Mouse (Mus musculus) cerebellum, adult 11-12 months (tissue): ENCODE data around the gene Vwa7.
A peak's percentile ranks its signal among the peaks of the same experiment; 100 is the strongest.
"Not testable (repeated sequence)": the region's sequence is repeated elsewhere in the genome, so short reads cannot be mapped to it uniquely, and the experiment has no call there.

Experiments used
- DNase-seq: peaks from one replicate; pipeline ENCODE4 v3.0.0; 2022

The Vwa7 gene

DNA sequence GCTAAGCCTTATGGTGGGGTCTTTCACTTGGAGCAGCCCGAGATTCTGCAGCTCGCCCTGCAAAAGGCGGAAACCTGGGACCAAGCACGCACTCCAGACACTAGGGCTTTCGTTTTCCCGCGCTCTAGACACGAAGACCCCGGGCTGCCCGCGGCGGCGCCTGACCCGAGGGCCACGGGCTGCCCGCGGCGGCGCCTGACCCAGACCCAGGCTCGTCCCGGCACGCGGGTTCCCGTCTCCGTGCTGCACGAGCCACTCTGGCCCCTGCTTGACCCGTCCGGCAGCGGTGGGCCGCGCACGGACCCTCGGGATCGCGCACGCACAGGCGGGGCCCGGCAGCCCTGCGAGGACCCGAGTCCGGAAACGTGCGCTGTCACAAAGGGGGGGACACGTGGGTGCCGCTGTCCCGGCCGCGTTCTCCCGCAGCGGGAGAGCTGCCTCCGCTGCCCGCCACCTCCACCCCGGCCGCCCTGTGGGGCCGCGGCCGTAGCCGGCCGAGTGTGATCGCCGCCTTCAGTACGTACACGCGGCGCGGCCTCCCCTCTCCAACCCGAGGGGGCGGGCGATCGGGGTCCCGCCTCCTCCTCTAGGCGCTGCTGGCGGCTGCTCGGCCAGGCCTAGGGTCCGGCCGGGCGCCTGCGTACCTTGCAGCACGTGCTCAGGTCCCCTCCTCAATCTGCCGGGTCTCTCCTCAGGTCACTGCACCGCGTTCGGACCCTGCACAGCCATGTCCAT, 15.5 kb upstream of the Vwa7 start, which contains the start of gene Vars:
Vars (plus strand) TSS at position 271 of the 735 bp plus-strand sequence.
- peak; percentile 85 for DNase-seq

GRCm38 (mm10) chr17:35001452-35002152, 14.8 kb upstream of the Vwa7 start:
- DNase-seq, result no peak

- no peak for DNase-seq
These were observed 14.1 kb upstream of the Vwa7 start for GRCm38 (mm10) chr17:35002153-35002865.

GRCm38 (mm10) chr17:35003022-35003838, 13.1 kb upstream of the Vwa7 start:
- DNase-seq, result no peak

- no peak for DNase-seq
These were observed 12.2 kb upstream of the Vwa7 start for GRCm38 (mm10) chr17:35004075-35004717.

DNA sequence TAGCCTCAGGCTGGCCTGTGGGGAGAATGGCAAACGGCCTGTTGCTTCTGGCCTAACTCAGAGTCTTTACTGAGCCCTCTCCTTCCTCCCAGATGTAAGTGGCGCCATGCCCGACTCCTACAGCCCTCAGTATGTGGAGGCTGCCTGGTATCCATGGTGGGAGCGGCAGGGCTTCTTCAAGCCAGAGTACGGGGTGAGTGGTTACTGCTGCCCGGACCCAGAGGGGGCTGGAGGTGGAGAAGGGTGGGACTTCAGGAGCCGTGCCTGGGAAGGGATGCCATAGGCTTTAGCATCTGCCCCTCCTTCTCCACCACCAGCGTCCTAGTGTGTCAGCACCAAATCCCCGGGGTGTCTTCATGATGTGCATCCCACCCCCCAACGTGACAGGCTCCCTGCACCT, 11.2 kb upstream of the Vwa7 start:
- no peak for DNase-seq

GRCm38 (mm10) chr17:35005902-35006301, 10.5 kb upstream of the Vwa7 start:
- DNase-seq, result not testable (repeated sequence)

GRCm38 (mm10) chr17:35007387-35007991, 8.9 kb upstream of the Vwa7 start:
- DNase-seq, result peak; percentile 13

GRCm38 (mm10) chr17:35009586-35009985, 6.8 kb upstream of the Vwa7 start:
- DNase-seq, result peak; percentile 92

GRCm38 (mm10) chr17:35011440-35011839, 4.9 kb upstream of the Vwa7 start:
- no peak for DNase-seq

DNA sequence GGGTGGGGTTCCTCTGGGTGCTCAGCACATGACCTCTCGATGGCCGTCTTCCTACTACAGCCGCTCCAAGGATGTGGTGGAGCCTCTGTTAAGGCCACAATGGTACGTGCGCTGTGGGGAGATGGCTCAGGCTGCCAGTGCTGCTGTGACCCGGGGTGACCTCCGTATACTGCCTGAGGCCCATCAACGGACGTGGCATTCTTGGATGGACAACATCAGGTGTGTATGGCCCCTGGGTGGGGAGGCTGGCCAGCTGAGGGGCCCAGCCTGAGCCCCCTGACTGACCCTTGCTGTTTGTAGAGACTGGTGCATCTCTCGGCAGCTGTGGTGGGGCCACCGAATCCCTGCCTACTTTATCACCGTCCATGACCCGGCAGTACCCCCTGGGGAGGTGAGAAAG, 3.9 kb upstream of the Vwa7 start:
- DNase-seq, result no peak

DNA sequence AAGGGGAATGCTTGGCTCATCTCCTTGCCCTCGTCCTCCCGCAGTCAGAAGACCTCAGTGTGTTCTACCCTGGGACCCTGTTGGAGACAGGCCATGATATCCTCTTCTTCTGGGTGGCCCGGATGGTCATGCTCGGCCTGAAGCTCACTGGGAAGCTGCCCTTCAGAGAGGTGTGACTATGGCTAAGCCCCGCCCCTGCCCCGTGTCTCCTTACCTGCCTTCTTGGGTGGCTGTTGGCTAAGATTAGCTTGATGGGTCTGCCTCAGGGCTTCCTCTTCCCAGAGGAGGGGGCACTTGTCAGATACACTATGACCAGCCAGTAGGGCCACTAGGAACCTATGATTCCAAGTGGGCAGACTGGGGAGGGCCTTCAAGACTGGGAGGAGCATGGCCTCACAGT, 3.2 kb upstream of the Vwa7 start:
- peak; percentile 50 for DNase-seq

DNA sequence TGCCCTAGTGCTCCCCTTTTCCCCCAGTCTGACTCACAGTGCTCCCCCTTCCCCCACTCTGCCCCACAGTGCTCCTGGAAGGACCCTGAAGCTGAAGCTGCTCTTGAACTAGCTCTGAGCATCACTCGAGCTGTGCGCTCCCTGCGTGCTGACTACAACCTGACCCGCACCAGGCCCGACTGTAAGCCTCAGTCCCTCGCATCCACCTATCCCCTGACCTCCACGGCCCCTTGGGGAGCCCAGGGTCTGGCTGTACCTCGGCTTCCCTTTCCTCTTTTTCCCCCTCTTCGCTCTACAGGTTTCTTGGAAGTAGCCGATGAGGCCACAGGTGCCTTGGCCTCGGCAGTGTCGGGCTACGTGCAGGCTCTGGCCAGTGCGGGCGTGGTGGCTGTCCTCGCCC, 1.1 kb upstream of the Vwa7 start:
- peak; percentile 53 for DNase-seq

GRCm38 (mm10) chr17:35016791-35017705, 669 bp downstream of the Vwa7 start:
- DNase-seq, result peak; percentile 58

GRCm38 (mm10) chr17:35017706-35018030, 1.3 kb downstream of the Vwa7 start:
- peak; percentile 54 for DNase-seq

DNA sequence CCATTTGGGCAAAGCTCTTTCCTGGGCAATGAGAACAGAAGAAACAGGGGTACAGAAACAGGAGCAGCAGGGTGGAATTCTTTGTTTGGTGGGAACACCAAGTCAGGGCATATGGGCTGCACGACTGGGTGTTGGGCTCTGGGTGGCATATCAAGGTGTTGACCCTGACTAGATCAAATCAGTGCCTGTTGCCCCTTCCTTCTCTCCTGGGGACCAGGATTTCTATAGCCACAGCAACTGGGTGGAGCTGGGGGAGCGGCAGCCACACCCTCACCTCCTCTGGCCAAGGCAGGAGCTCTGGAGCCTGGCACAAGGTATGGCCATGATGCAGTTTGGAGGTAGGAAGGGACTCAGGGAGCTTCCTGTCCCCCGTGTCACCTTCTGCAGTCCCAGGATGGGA, 1.8 kb downstream of the Vwa7 start:
- DNase-seq, result peak; percentile 34

GRCm38 (mm10) chr17:35019894-35020293, 3.5 kb downstream of the Vwa7 start:
- no peak for DNase-seq

DNA sequence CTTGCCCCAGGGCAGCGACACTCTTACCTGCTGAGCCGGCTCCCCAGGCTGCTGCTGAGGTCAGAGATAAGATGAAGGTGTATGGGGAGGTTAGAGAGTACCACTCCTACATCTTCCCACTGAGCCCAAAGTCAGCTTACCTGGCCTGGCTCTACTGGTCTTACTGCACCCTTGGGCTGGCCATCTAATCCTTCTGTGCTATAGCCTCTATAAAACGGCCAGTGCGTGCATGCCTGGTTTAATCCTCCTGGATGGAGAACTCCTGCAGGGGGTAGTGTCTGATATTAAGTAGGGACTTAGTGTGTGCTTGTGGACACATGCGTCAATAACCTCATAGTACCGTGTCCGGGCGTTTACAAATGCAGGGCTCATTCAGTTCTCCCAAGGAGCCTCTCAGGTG, 4.2 kb downstream of the Vwa7 start:
- no peak for DNase-seq

GRCm38 (mm10) chr17:35021163-35021808, 4.9 kb downstream of the Vwa7 start:
- DNase-seq, result peak; percentile 86

DNA sequence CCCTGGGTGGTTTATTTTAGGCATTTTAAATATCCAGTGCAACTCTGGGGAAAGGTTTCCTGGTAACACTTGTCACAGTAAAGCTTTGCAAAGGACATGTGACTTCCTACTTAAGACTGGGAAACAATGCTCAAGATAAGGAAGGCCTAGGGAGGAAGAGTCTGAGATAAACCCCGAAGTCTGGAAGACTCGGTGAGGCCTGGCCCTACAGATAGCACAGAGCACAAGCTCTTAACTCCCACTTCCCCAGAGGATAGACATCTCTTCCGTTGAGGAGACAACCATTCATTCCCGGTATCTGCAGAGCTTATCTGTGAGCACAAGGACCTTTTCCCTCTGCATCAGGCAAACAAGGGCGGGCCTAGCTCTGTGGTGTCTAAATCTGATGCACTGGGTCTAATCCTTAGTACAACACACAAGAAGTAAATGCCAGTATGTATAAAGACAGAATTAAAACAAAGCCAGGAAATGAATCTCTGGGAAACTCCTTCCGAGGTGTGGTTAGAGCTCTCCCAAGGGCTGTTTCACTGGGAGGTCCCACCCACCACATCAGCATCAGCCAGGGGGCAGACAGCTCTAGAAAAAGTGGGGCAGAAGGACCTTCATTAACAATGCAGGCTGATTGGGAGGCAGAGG, 5.6 kb downstream of the Vwa7 start:
- DNase-seq, result no peak
